Mouse (Mus musculus) bone marrow, adult 2 months (tissue): ENCODE data around the gene Os9.

ENCODE experiments used
- CTCF ChIP-seq: fragments of 200-500 bp; IDR thresholded peaks from 2 replicates; pipeline ENCODE4 v1.5.1; 2011; ENCODE audit warnings: low read length, control low read depth; ENCODE audit not compliant: control insufficient read depth, insufficient read depth
- POLR2A ChIP-seq: fragments of 200-500 bp; IDR thresholded peaks from 2 replicates; pipeline ENCODE4 v1.6.1; 2011; ENCODE audit warnings: low read depth, mild to moderate bottlenecking, control low read depth, low read length, borderline replicate concordance; ENCODE audit not compliant: control insufficient read depth

DNA sequence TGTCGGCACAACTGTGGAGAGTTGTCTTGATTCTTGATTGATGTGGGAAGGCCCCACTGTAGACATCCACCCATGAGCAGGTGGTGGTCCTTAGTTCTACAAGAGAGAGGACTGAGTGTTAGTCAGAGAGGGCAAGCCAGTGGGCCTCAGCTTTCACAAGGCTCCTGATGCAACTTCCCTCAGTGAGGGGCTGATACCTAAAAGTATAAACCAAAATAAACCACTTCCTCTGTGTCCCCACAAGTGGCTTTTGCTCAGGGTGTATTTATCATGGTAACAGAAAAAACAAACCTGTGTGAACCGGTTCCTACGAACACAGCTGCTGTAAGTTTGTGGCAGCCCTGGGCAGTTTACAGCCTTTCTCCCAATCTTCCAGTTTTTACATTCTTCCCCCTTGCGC, 15.6 kb upstream of the Os9 start:
- TF ChIP-seq POLR2A (no peak), CTCF (no peak)
